In the genomic region with DNA sequence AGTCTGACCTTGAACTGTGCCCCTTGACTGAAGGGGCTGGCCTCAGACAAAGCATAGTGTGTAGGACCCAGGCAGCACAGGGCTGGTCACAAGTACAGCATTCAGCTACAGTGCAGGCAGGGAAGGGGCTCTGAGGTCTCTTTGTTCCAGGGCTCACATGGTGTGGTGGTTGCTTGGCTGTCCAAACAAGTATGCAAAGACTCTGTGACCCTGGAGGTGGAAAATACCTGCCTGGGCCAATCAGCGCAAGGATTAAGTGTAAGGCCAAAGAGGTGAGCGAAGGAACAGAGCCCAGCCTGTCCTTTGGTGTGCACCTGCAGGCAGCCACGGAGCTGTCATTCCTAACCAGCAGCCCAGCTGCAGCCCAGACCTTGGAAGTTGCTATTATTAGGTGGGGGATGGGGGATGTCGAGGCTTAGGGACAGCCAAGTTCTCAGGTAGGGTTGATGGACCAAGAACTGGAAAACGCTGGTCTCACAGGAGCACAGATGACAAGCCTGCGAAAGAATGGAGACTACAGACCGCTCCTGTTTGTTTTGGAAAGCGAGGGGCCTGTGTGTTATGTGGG, we compare ENCODE assay signal across 8 mouse cellular contexts. TPM values are rescaled to one million over a fixed set of nuclear protein-coding genes. Genes with fewer than 3 reads are reported as not detected.
DNase-seq lines count a peak whose midpoint lies in the region; TF ChIP-seq lines count a peak whose summit lies in the region.
"Had no signal": no experiment of that assay in that cellular context is flagged by ENCODE, and none has a peak within 500 bp of the region (broad histone marks: within the 10 kb centered on the region; RNA-seq: fewer than 3 reads in every experiment).

No protein-coding gene starts in this region.

- H3K9ac ChIP-seq in ES-Bruce4 (ENCODE audit: low read depth, poor library complexity, severe bottlenecking), result no peak overlapping the region

- TF ChIP-seq EP300 in ES-Bruce4 (IDR thresholded peaks at IDR 0.05; ENCODE audit: insufficient read depth, low read depth, low read length), result peak; percentile 90

- no peaks in the 10 kb centered on the region for H3K36me3 ChIP-seq in E14TG2a.4 (ENCODE audit: insufficient read depth, low read length)
- no peaks in the 10 kb centered on the region for H3K36me3 ChIP-seq in ES-Bruce4 (ENCODE audit: control insufficient read depth, insufficient read depth, low read length, poor library complexity, severe bottlenecking)
- H3K36me3 ChIP-seq in hindbrain, embryonic 10.5 days, result no peaks in the 10 kb centered on the region

- 56% methylated on average over 8 of the region's 8 CpGs for WGBS in hindbrain, embryonic 10.5 days

- DNase-seq in hindbrain, embryonic 10.5 days (ENCODE audit: low spot score), result peak; percentile 57
- DNase-seq in kidney, postnatal 4 days, result peak; percentile 37 to 60
- no peak for DNase-seq in thymus, postnatal 0 days (ENCODE audit: low spot score)
- DNase-seq in urinary bladder, postnatal 4 days (ENCODE audit: low spot score in 2 of 2), result no peak
- no peak for DNase-seq in cerebellum, postnatal 10 days
- DNase-seq: adrenal gland, postnatal 10 days had no signal

- TF ChIP-seq CTCF in E14TG2a.4 (conservative IDR thresholded peaks at IDR 0.05; ENCODE audit: low read length) (no peak), ES-Bruce4 (IDR thresholded peaks at IDR 0.05; ENCODE audit: low read depth, low read length) (no peak)

- peaks cover 74% of the 10 kb centered on the region for H3K4me1 ChIP-seq in E14TG2a.4 (replicated peaks; ENCODE audit: low read depth, low read length)
- H3K4me1 ChIP-seq in ES-Bruce4 (ENCODE audit: control insufficient read depth, insufficient read depth, low read length), result peaks cover 12% of the 10 kb centered on the region
- peaks cover 51% of the 10 kb centered on the region for H3K4me1 ChIP-seq in hindbrain, embryonic 10.5 days (replicated peaks)

- H3K27me3 ChIP-seq in E14TG2a.4 (ENCODE audit: insufficient read depth, low read length) (no peaks in the 10 kb centered on the region), ES-Bruce4 (ENCODE audit: control insufficient read depth, insufficient read depth, low read length, poor library complexity, severe bottlenecking) (no peaks in the 10 kb centered on the region)
- no peaks in the 10 kb centered on the region for H3K27me3 ChIP-seq in hindbrain, embryonic 10.5 days (ENCODE audit: insufficient read depth, poor library complexity, severe bottlenecking)

- no peak overlapping the region for H3K27ac ChIP-seq in ES-Bruce4 (ENCODE audit: insufficient read depth, low read length)
- H3K27ac ChIP-seq in hindbrain, embryonic 10.5 days, result peak overlapping the region; percentile 83

- peaks cover 6% of the 10 kb centered on the region for H3K9me3 ChIP-seq in E14TG2a.4 (ENCODE audit: low read length)
- H3K9me3 ChIP-seq in ES-Bruce4 (replicated peaks; ENCODE audit: control insufficient read depth, insufficient read depth, low read length, poor library complexity, severe bottlenecking), result no peaks in the 10 kb centered on the region
- H3K9me3 ChIP-seq in hindbrain, embryonic 10.5 days, result peaks cover 6% of the 10 kb centered on the region; the same call in 1 of the 2 replicates

- H3K4me3 ChIP-seq in E14TG2a.4 (replicated peaks; ENCODE audit: low read length), result peak overlapping the region; percentile 63
- H3K4me3 ChIP-seq in ES-Bruce4 (ENCODE audit: low read depth, low read length), result no peak overlapping the region; the same call in 1 of the 2 replicates
- no peak overlapping the region for H3K4me3 ChIP-seq in hindbrain, embryonic 10.5 days

- TF ChIP-seq POLR2A in ES-Bruce4 (IDR thresholded peaks at IDR 0.05; ENCODE audit: insufficient read depth, low read length), result no peak

RNA-seq across cellular contexts. Expression of gene Clmn, which starts 32.3 kb away (rescaled TPM):
- polyA plus RNA-seq in ES-Bruce4 (2011; ENCODE audit: insufficient read depth, insufficient read length, low read depth, missing spikeins), result 11.0 and 14.8 TPM in 2 replicates
- 2.4 and 2.7 TPM in 2 replicates for polyA plus RNA-seq in hindbrain, embryonic 10.5 days (2016; fragmentation: Nextera tagmentation; extraction: Ambion mirVana)
- 0.62 and 0.65 TPM in 2 replicates for polyA plus RNA-seq in thymus, postnatal 0 days (2015; fragmentation: Nextera tagmentation; extraction: Ambion mirVana)

Comparison
In these comparisons a context has a peak if more than half of its experiments do, and no peak if none do; other contexts are left out.
1. DNase-seq: peak in hindbrain, embryonic 10.5 days (single experiment) and kidney, postnatal 4 days (2 of 2); none in thymus, postnatal 0 days (single experiment), urinary bladder, postnatal 4 days (0 of 2) and cerebellum, postnatal 10 days (0 of 2).